Mouse (Mus musculus) cerebral cortex, adult 2 months (tissue): ENCODE results near the gene Tmem108.

Experiments
- WGBS: fragments of 180-500 bp; shearing (Covaris S2); methylation state at CpG from one replicate; pipeline ENCODE4 v1.1.7; 2018; 5-methylcytosine and 5-hydroxymethylcytosine counted together

The Tmem108 gene

GRCm38 (mm10) chr9:103546695-103547645 is 214.7 kb downstream of the Tmem108 start:
- 49% methylated on average over 22 of the region's 22 CpGs for WGBS

- WGBS: 61% methylated on average over 4 of the region's 4 CpGs
Measured at GRCm38 (mm10) chr9:103545729-103546128, 215.9 kb downstream of the Tmem108 start.

GRCm38 (mm10) chr9:103545271-103545670 is 216.4 kb downstream of the Tmem108 start:
- 68% methylated on average over 4 of the region's 4 CpGs for WGBS

GRCm38 (mm10) chr9:103544599-103544998 is 217.0 kb downstream of the Tmem108 start:
- 39% methylated on average over 1 of the region's 1 CpGs for WGBS

GRCm38 (mm10) chr9:103540518-103540917 is 221.1 kb downstream of the Tmem108 start:
- 77% methylated on average over 8 of the region's 8 CpGs for WGBS

- 42% methylated on average over 8 of the region's 8 CpGs for WGBS
Measured at GRCm38 (mm10) chr9:103538047-103538816, 223.4 kb downstream of the Tmem108 start.

- 92% methylated on average over 6 of the region's 6 CpGs for WGBS
Measured at GRCm38 (mm10) chr9:103536059-103536634, 225.5 kb downstream of the Tmem108 start.

GRCm38 (mm10) chr9:103525041-103525537 is 236.5 kb downstream of the Tmem108 start:
- 34% methylated on average over 10 of the region's 10 CpGs for WGBS

GRCm38 (mm10) chr9:103524600-103524999 is 237.0 kb downstream of the Tmem108 start:
- 25% methylated on average over 5 of the region's 5 CpGs for WGBS

GRCm38 (mm10) chr9:103523742-103524403 is 237.8 kb downstream of the Tmem108 start:
- 25% methylated on average over 7 of the region's 7 CpGs for WGBS

- WGBS: 73% methylated on average over 6 of the region's 6 CpGs
Measured at GRCm38 (mm10) chr9:103523008-103523407, 238.6 kb downstream of the Tmem108 start.

GRCm38 (mm10) chr9:103513884-103514283 is 247.8 kb downstream of the Tmem108 start:
- 58% methylated on average over 2 of the region's 2 CpGs for WGBS

GRCm38 (mm10) chr9:103512257-103512656 is 249.4 kb downstream of the Tmem108 start:
- 92% methylated on average over 6 of the region's 6 CpGs for WGBS

- WGBS: 87% methylated on average over 7 of the region's 7 CpGs
Measured at GRCm38 (mm10) chr9:103506968-103507584, 254.6 kb downstream of the Tmem108 start.

GRCm38 (mm10) chr9:103505067-103505466 is 256.6 kb downstream of the Tmem108 start:
- WGBS: 54% methylated on average over 5 of the region's 5 CpGs

GRCm38 (mm10) chr9:103504646-103505045 is 257.0 kb downstream of the Tmem108 start:
- WGBS: 28% methylated on average over 1 of the region's 1 CpGs

GRCm38 (mm10) chr9:103503586-103504298 is 257.9 kb downstream of the Tmem108 start:
- 84% methylated on average over 3 of the region's 3 CpGs for WGBS

- 81% methylated on average over 2 of the region's 2 CpGs for WGBS
Measured at GRCm38 (mm10) chr9:103502655-103503054, 259.0 kb downstream of the Tmem108 start.

- WGBS: 16% methylated on average over 14 of the region's 14 CpGs
Measured at GRCm38 (mm10) chr9:103501861-103502364, 259.7 kb downstream of the Tmem108 start.

- 94% methylated on average over 18 of the region's 18 CpGs for WGBS
Measured at GRCm38 (mm10) chr9:103499366-103499765, 262.3 kb downstream of the Tmem108 start.
